Mouse (Mus musculus): ENCODE data around the gene Nans. TPM values are rescaled to one million over a fixed set of nuclear protein-coding genes. Genes with fewer than 3 reads are reported as not detected.
A peak's percentile ranks its signal among the peaks of the same experiment; 100 is the strongest.

Gene Nans
- polyA plus RNA-seq, 1 experiment from 2014 or later, result 72.6 TPM

- H3K4me3 ChIP-seq, result no peak overlapping the region
- no peaks in the 10 kb centered on the region for H3K9me3 ChIP-seq
- 99% methylated on average over 6 of the region's 6 CpGs for WGBS
- no peak for ATAC-seq (ENCODE audit: low FRiP score, low read depth)
- no peak overlapping the region for H3K4me2 ChIP-seq (replicated peaks)
- H3K27ac ChIP-seq (replicated peaks), result no peak overlapping the region
- H3K9ac ChIP-seq (replicated peaks), result no peak overlapping the region
- peaks cover 31% of the 10 kb centered on the region for H3K36me3 ChIP-seq
- H3K4me1 ChIP-seq, result peaks cover 10% of the 10 kb centered on the region; the same call in 1 of the 2 replicates
- H3K27me3 ChIP-seq, result no peaks in the 10 kb centered on the region
Measured at GRCm38 (mm10) chr4:46493071-46493470, 4.0 kb downstream of the Nans start.

- Histone ChIP-seq H3K4me2 (replicated peaks) (no peak overlapping the region), H3K9ac (replicated peaks) (no peak overlapping the region), H3K4me1 (no peaks in the 10 kb centered on the region), H3K27ac (replicated peaks) (no peak overlapping the region), H3K27me3 (no peaks in the 10 kb centered on the region), H3K36me3 (peaks cover 46% of the 10 kb centered on the region), H3K9me3 (no peaks in the 10 kb centered on the region), H3K4me3 (no peak overlapping the region)
- no peak for ATAC-seq (ENCODE audit: low FRiP score, low read depth)
- WGBS, result 89% methylated on average over 12 of the region's 12 CpGs
Measured at GRCm38 (mm10) chr4:46495543-46495942, 6.5 kb downstream of the Nans start.

GRCm38 (mm10) chr4:46497286-46497892 is 8.3 kb downstream of the Nans start:
- WGBS, result 45% methylated on average over 4 of the region's 4 CpGs
- H3K36me3 ChIP-seq, result peaks cover 61% of the 10 kb centered on the region
- H3K4me3 ChIP-seq, result no peak overlapping the region
- H3K4me2 ChIP-seq (replicated peaks), result no peak overlapping the region
- no peaks in the 10 kb centered on the region for H3K4me1 ChIP-seq
- no peaks in the 10 kb centered on the region for H3K27me3 ChIP-seq
- H3K27ac ChIP-seq (replicated peaks), result no peak overlapping the region
- no peak for ATAC-seq (ENCODE audit: low FRiP score, low read depth)
- H3K9ac ChIP-seq (replicated peaks), result no peak overlapping the region; the same call in 1 of the 2 replicates
- H3K9me3 ChIP-seq, result no peaks in the 10 kb centered on the region

- ATAC-seq (ENCODE audit: low FRiP score, low read depth), result no peak
- Histone ChIP-seq H3K4me2 (replicated peaks) (no peak overlapping the region), H3K4me3 (no peak overlapping the region), H3K36me3 (peaks cover 60% of the 10 kb centered on the region), H3K27me3 (no peaks in the 10 kb centered on the region), H3K9me3 (no peaks in the 10 kb centered on the region), H3K9ac (replicated peaks) (no peak overlapping the region), H3K27ac (replicated peaks) (no peak overlapping the region), H3K4me1 (no peaks in the 10 kb centered on the region)
- WGBS, result 76% methylated on average over 3 of the region's 3 CpGs
Measured at GRCm38 (mm10) chr4:46498511-46498910, 9.5 kb downstream of the Nans start.

GRCm38 (mm10) chr4:46498976-46499375 is 9.9 kb downstream of the Nans start:
- Histone ChIP-seq H3K4me3 (no peak overlapping the region), H3K27ac (replicated peaks) (no peak overlapping the region), H3K9me3 (no peaks in the 10 kb centered on the region), H3K9ac (replicated peaks) (no peak overlapping the region), H3K27me3 (0 out of 2 replicates have a peak, but pooled peaks cover under 1% of the 10 kb centered on the region), H3K4me1 (no peaks in the 10 kb centered on the region), H3K4me2 (replicated peaks) (no peak overlapping the region), H3K36me3 (peaks cover 55% of the 10 kb centered on the region)
- 17% methylated on average over 4 of the region's 4 CpGs for WGBS
- ATAC-seq (ENCODE audit: low FRiP score, low read depth), result no peak

DNA sequence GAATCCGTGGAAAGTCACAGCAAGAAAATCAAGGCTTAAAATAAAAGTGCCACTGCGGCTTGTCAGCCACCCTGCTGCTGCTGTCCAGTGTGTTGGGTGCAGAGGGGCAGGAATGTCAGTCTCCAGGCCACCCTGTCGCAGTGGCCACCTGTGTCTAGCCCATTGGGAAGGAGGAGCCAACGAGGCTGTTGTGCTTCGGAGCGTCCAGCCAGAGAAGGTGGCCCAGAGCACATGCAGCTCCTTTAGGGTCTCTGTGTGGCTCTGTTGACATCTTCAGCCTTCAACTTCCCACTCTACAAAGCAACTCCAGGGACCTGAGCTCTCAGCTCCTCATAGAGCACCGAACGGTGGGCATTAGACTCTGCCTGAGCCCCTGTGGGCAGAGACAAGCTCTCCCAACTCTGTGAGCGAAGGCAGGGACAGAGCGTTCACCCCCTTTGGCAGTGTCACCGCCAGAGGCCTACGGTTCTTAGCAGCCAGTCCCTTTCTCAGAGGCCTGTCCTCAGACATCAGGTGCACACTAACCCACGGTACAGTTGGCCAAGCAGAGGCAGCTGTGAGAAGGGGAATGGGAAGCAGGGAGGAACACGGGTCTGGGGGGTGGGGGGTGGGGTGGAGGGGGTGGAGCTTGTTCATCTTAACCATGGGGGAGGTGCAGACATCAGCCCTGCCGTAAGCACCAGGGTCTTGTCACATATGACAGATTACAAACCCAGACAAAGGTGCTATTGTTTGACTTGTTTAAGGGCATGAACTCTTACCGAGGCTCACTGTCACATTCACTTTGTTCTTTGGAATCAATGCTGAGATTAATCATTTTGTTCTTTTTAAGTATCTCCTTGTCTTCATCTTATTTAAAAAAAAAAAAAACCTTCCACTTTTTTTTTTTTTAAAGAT is 13.8 kb downstream of the Nans start:
- ATAC-seq (ENCODE audit: low FRiP score, low read depth), result no peak
- H3K4me1 ChIP-seq, result peaks cover 9% of the 10 kb centered on the region; the same call in 1 of the 2 replicates
- H3K4me3 ChIP-seq, result no peak overlapping the region
- H3K9me3 ChIP-seq, result no peaks in the 10 kb centered on the region
- peaks cover 29% of the 10 kb centered on the region for H3K27me3 ChIP-seq
- WGBS, result 73% methylated on average over 16 of the region's 16 CpGs
- H3K9ac ChIP-seq (replicated peaks), result no peak overlapping the region
- no peak overlapping the region for H3K4me2 ChIP-seq (replicated peaks)
- H3K36me3 ChIP-seq, result peaks cover 42% of the 10 kb centered on the region
- H3K27ac ChIP-seq (replicated peaks), result no peak overlapping the region

GRCm38 (mm10) chr4:46503881-46504280 is 14.8 kb downstream of the Nans start:
- no peaks in the 10 kb centered on the region for H3K9me3 ChIP-seq
- H3K4me2 ChIP-seq (replicated peaks), result no peak overlapping the region
- no peak overlapping the region for H3K4me3 ChIP-seq
- 87% methylated on average over 3 of the region's 3 CpGs for WGBS
- peaks cover 42% of the 10 kb centered on the region for H3K36me3 ChIP-seq
- H3K9ac ChIP-seq (replicated peaks), result no peak overlapping the region
- no peak overlapping the region for H3K27ac ChIP-seq (replicated peaks)
- peaks cover 9% of the 10 kb centered on the region; the same call in 1 of the 2 replicates for H3K4me1 ChIP-seq
- H3K27me3 ChIP-seq, result peaks cover 29% of the 10 kb centered on the region
- ATAC-seq (ENCODE audit: low FRiP score, low read depth), result no peak

- H3K27me3 ChIP-seq, result peaks cover 29% of the 10 kb centered on the region
Measured at GRCm38 (mm10) chr4:46505361-46506057, 16.5 kb downstream of the Nans start.

DNA sequence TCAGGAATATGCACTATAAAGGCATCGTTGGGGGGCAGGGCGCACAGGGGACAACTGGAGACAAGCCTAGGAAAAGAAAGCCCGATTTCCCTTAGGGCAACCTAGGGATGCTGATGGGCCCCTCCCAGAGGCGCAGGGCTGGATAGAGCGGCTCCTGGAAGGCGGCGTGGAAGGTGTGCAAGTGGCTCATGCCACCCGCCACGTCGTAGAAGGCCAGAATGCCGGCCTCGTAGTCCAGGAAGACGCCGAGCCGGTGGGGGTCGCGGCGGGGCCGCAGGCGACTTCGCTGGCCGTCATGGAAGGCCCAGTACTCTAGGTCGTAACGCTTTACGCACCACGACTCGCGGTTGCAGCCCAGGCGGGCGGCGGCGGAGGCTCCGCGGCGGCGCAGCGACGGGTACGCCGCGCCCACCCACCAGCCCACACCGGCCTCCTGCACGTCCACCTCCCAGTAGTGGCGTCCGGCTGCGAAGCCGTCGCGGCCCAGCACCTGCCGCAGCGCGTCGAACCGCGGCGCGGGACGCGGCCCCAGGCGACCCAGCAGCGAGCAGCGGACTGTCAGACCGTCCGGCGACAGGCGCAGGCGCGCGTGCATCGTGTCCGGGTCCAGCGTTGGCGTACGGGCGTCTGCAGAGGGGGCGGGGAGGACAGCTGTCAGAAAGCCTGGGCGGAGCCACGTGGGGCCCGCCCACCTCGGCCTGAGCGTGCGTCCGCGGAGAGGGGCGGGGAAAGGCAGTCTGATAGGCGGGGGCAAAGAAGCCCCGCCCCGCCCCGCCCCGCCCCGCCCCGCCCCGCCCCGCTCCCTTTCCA is 18.0 kb downstream of the Nans start:
- H3K27ac ChIP-seq (replicated peaks), result peak overlapping the region; percentile 71
- WGBS, result 1% methylated on average over 94 of the region's 94 CpGs
- peak overlapping the region; percentile 66 for H3K4me3 ChIP-seq
- H3K36me3 ChIP-seq, result peaks cover 13% of the 10 kb centered on the region
- ATAC-seq (ENCODE audit: low FRiP score, low read depth), result peak; percentile 94
- no peaks in the 10 kb centered on the region for H3K9me3 ChIP-seq
- peaks cover 29% of the 10 kb centered on the region for H3K27me3 ChIP-seq
- H3K4me1 ChIP-seq, result peaks cover 9% of the 10 kb centered on the region; the same call in 1 of the 2 replicates
- H3K9ac ChIP-seq (replicated peaks), result peak overlapping the region; percentile 64
- peak overlapping the region; percentile 82 for H3K4me2 ChIP-seq (replicated peaks)

More at GRCm38 (mm10) chr4:46505361-46506057, 16.5 kb downstream of the Nans start:
- Histone ChIP-seq H3K36me3 (peaks cover 27% of the 10 kb centered on the region), H3K9ac (replicated peaks) (no peak overlapping the region), H3K27ac (replicated peaks) (no peak overlapping the region), H3K4me3 (no peak overlapping the region), H3K9me3 (no peaks in the 10 kb centered on the region), H3K4me1 (peaks cover 9% of the 10 kb centered on the region; the same call in 1 of the 2 replicates), H3K4me2 (replicated peaks) (no peak overlapping the region)
- ATAC-seq (ENCODE audit: low FRiP score, low read depth), result no peak
- 77% methylated on average over 8 of the region's 8 CpGs for WGBS

GRCm38 (mm10) chr4:46507736-46508460 is 18.9 kb downstream of the Nans start:
- 10% methylated on average over 16 of the region's 16 CpGs for WGBS
- Histone ChIP-seq H3K4me1 (peaks cover 9% of the 10 kb centered on the region; the same call in 1 of the 2 replicates), H3K36me3 (peaks cover 6% of the 10 kb centered on the region), H3K4me3 (peak overlapping the region; percentile 66; the same call in 1 of the 2 replicates), H3K4me2 (replicated peaks) (peak overlapping the region; percentile 82), H3K27me3 (peaks cover 29% of the 10 kb centered on the region), H3K27ac (replicated peaks) (no peak overlapping the region), H3K9me3 (no peaks in the 10 kb centered on the region), H3K9ac (replicated peaks) (no peak overlapping the region)
- peak; percentile 19; the same call in 1 of the 2 replicates for ATAC-seq (ENCODE audit: low FRiP score, low read depth)
